ENCODE assay signal across 19 mouse cellular contexts in the genomic region with DNA sequence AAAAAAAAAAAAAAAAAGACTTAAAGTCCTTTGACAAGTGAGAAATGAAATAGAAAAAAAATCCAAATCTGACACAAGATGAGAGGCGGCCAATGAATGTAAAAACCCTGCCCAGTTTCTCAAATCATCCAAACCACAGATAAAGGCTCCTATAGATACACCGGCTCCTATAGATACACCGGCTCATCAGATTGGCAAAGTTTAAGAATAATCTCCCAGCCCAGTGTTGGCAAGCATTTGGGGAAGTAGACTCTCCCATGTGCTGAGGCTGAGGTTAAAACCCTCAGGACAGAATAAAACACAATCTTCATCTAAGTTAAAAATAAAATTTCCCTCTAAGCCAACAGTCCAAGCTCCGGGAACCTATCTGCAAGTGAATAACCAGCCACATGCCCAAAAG.
DNase-seq lines count a peak whose midpoint lies in the region; ATAC-seq and TF ChIP-seq lines count a peak whose summit lies in the region.
"Had no signal": no experiment of that assay in that cellular context is flagged by ENCODE, and none has a peak within 500 bp of the region (broad histone marks: within the 10 kb centered on the region; RNA-seq: fewer than 3 reads in every experiment).

No protein-coding gene starts in this region.

- ATAC-seq in megakaryocyte progenitor cell, adult 5-6 weeks (replicated peaks; ENCODE audit: poor library complexity): peak; percentile 55
- ATAC-seq in megakaryocyte, adult 5-6 weeks (ENCODE audit: poor library complexity, severe bottlenecking): no peak
- ATAC-seq: forebrain, embryonic 13.5 days; forebrain, embryonic 15.5 days; forebrain, postnatal 0 days had no signal

- DNase-seq in MEL-GATA-1-ER (ENCODE audit: extremely low read depth, low read depth): peak; percentile 55
- DNase-seq in layer of hippocampus, adult 2 months (ENCODE audit: low spot score in 2 of 2): no peak
- no peak for DNase-seq in thymus, postnatal 4 days
- DNase-seq: adrenal gland, adult 2 months; adrenal gland, postnatal 10 days; adrenal gland, postnatal 25 days; cerebellum, adult 11 months; cerebellum, adult 18-20 months; cerebellum, adult 8-10 months; cerebellum, adult 9-11 months; cerebellum, postnatal 14 days; cerebellum, postnatal 36 days; forebrain, postnatal 0 days had no signal

- no peak overlapping the region for H3K4me3 ChIP-seq in layer of hippocampus, adult 2 months
- H3K4me3 ChIP-seq: embryonic facial prominence, embryonic 10.5 days; embryonic facial prominence, embryonic 12.5 days; forebrain, embryonic 13.5 days; forebrain, embryonic 15.5 days had no signal

- TF ChIP-seq CTCF in layer of hippocampus, adult 2 months (conservative IDR thresholded peaks at IDR 0.05): no peak

- no peak overlapping the region for H3K27ac ChIP-seq in layer of hippocampus, adult 2 months
- H3K27ac ChIP-seq: embryonic facial prominence, embryonic 10.5 days; embryonic facial prominence, embryonic 12.5 days; forebrain, embryonic 13.5 days; forebrain, embryonic 15.5 days had no signal
